Mouse (Mus musculus) kidney, adult 9 months (tissue): Measurements from ENCODE around the gene Eprs.
A peak's percentile ranks its signal among the peaks of the same experiment; 100 is the strongest.

Experiments used
- DNase-seq: peaks from one replicate; pipeline ENCODE4 v3.0.0; 2022

Gene Eprs

GRCm38 (mm10) chr1:185363526-185364182 lies 810 bp downstream of the Eprs start:
- DNase-seq: peak; percentile 66

GRCm38 (mm10) chr1:185364183-185364540 lies 1.3 kb downstream of the Eprs start:
- peak; percentile 9 for DNase-seq

- DNase-seq: no peak
Observed at GRCm38 (mm10) chr1:185367383-185367782, 4.5 kb downstream of the Eprs start.

GRCm38 (mm10) chr1:185369979-185370378 lies 7.1 kb downstream of the Eprs start:
- DNase-seq: peak; percentile 41

GRCm38 (mm10) chr1:185376390-185376789 lies 13.5 kb downstream of the Eprs start:
- DNase-seq: no peak

- peak; percentile 38 for DNase-seq
Observed at GRCm38 (mm10) chr1:185377429-185377828, 14.6 kb downstream of the Eprs start.

- no peak for DNase-seq
Observed at GRCm38 (mm10) chr1:185401615-185402014, 38.8 kb downstream of the Eprs start.

- DNase-seq: peak; percentile 28
Observed at GRCm38 (mm10) chr1:185404021-185404420, 41.2 kb downstream of the Eprs start.

- no peak for DNase-seq
Observed at GRCm38 (mm10) chr1:185405921-185406320, 43.1 kb downstream of the Eprs start.

GRCm38 (mm10) chr1:185409831-185410230 lies 47.0 kb downstream of the Eprs start:
- DNase-seq: no peak

- DNase-seq: no peak
Observed at GRCm38 (mm10) chr1:185418011-185418410, 55.2 kb downstream of the Eprs start.

- no peak for DNase-seq
Observed at GRCm38 (mm10) chr1:185419805-185420204, 57.0 kb downstream of the Eprs start.

GRCm38 (mm10) chr1:185420776-185421175 lies 57.9 kb downstream of the Eprs start:
- DNase-seq: no peak

- no peak for DNase-seq
Observed at GRCm38 (mm10) chr1:185426583-185426982, 63.7 kb downstream of the Eprs start.

- no peak for DNase-seq
Observed at GRCm38 (mm10) chr1:185430488-185430887, 67.6 kb downstream of the Eprs start.

GRCm38 (mm10) chr1:185431245-185431997 lies 68.6 kb downstream of the Eprs start:
- DNase-seq: no peak

GRCm38 (mm10) chr1:185431998-185432317 lies 69.1 kb downstream of the Eprs start:
- no peak for DNase-seq

- DNase-seq: no peak
Observed at GRCm38 (mm10) chr1:185433112-185433511, 70.3 kb downstream of the Eprs start.

- DNase-seq: no peak
Observed at GRCm38 (mm10) chr1:185438841-185439580, 76.2 kb downstream of the Eprs start.

GRCm38 (mm10) chr1:185441703-185442472 lies 79.0 kb downstream of the Eprs start:
- no peak for DNase-seq

- DNase-seq: no peak
Observed at GRCm38 (mm10) chr1:185448936-185449335, 86.1 kb downstream of the Eprs start.

GRCm38 (mm10) chr1:185449727-185450126 lies 86.9 kb downstream of the Eprs start:
- no peak for DNase-seq

- no peak for DNase-seq
Observed at GRCm38 (mm10) chr1:185451077-185451476, 88.2 kb downstream of the Eprs start.
